Mouse (Mus musculus): ENCODE results near the gene Sycp2.

GRCm38 (mm10) chr2:178303453-178304187 is 103.9 kb downstream of the Sycp2 start:
- TF ChIP-seq CTCF (IDR thresholded peaks at IDR 0.05; ENCODE audit: low read depth) (no peak), EP300 (optimal IDR thresholded peaks at IDR 0.05) (no peak)

Data from stomach, postnatal 0 days (tissue).